Mouse (Mus musculus): Measurements from ENCODE around the gene Mxd1. TPM values are rescaled to one million over a fixed set of nuclear protein-coding genes. Genes with fewer than 3 reads are reported as not detected.
A peak's percentile ranks its signal among the peaks of the same experiment; 100 is the strongest.

Mxd1 gene
- 1 to 10 TPM; 9.0 to 9.6 TPM for total RNA-seq (2021)
- long read RNA-seq, experiment 1, full-length matches to known transcripts = 3 of 7 reads
- long read RNA-seq, experiment 1, partial matches to known transcripts = 0 of 7 reads
- long read RNA-seq, experiment 1, other reads (novel, unspliced or antisense) = 4 of 7 reads
- long read RNA-seq, experiment 2, full-length matches to known transcripts = 3 of 4 reads
- long read RNA-seq, experiment 2, partial matches to known transcripts = 0 of 4 reads
- long read RNA-seq, experiment 2, other reads (novel, unspliced or antisense) = 1 of 4 reads

- peak in 1 of 2 experiments; percentile 27 for DNase-seq
These were observed at the start of gene Mxd1 for GRCm38 (mm10) chr6:86668580-86669239. Mxd1 (minus strand) TSS chr6:86669161.

GRCm38 (mm10) chr6:86708072-86708774, 39.3 kb upstream of the Mxd1 start:
- no peak for DNase-seq

- DNase-seq = no peak
These were observed 33.6 kb upstream of the Mxd1 start for GRCm38 (mm10) chr6:86702577-86702976.

GRCm38 (mm10) chr6:86697903-86698302, 28.9 kb upstream of the Mxd1 start:
- no peak for DNase-seq

GRCm38 (mm10) chr6:86696213-86696612, 27.3 kb upstream of the Mxd1 start:
- DNase-seq = no peak

GRCm38 (mm10) chr6:86694465-86694864, 25.5 kb upstream of the Mxd1 start:
- DNase-seq = peak; percentile 59 to 69

GRCm38 (mm10) chr6:86689671-86690070, 20.7 kb upstream of the Mxd1 start:
- no peak for DNase-seq

- no peak for DNase-seq
These were observed 18.0 kb upstream of the Mxd1 start for GRCm38 (mm10) chr6:86686971-86687370.

GRCm38 (mm10) chr6:86684655-86685011, 15.7 kb upstream of the Mxd1 start:
- no peak for DNase-seq

- peak; percentile 92 to 93 for DNase-seq
These were observed 15.1 kb upstream of the Mxd1 start, which contains the start of gene Snrnp27 for GRCm38 (mm10) chr6:86683872-86684654. Snrnp27 (minus strand) TSS chr6:86684522.

- no peak for DNase-seq
These were observed 12.3 kb upstream of the Mxd1 start for GRCm38 (mm10) chr6:86681289-86681688.

- no peak for DNase-seq
These were observed 9.4 kb upstream of the Mxd1 start for GRCm38 (mm10) chr6:86678341-86678740.

GRCm38 (mm10) chr6:86670873-86671272, 1.9 kb upstream of the Mxd1 start:
- peak; percentile 28 to 67 for DNase-seq

- DNase-seq = peak; percentile 100
These were observed 323 bp upstream of the Mxd1 start for GRCm38 (mm10) chr6:86669240-86669727.

GRCm38 (mm10) chr6:86667061-86667460, 1.9 kb downstream of the Mxd1 start:
- no peak for DNase-seq

- no peak for DNase-seq
These were observed 3.2 kb downstream of the Mxd1 start for GRCm38 (mm10) chr6:86665560-86666307.

- no peak for DNase-seq
These were observed 3.9 kb downstream of the Mxd1 start for GRCm38 (mm10) chr6:86665076-86665475.

GRCm38 (mm10) chr6:86660161-86660877, 8.6 kb downstream of the Mxd1 start:
- no peak for DNase-seq

- DNase-seq = no peak
These were observed 10.5 kb downstream of the Mxd1 start for GRCm38 (mm10) chr6:86658501-86658900.

- no peak for DNase-seq
These were observed 14.6 kb downstream of the Mxd1 start for GRCm38 (mm10) chr6:86654270-86654916.

Data from adrenal gland, postnatal 36 days (tissue).